Mouse (Mus musculus) macrophage (primary cell): ENCODE measurements around the gene Fgd6. TPM values are rescaled to one million over a fixed set of nuclear protein-coding genes. Genes with fewer than 3 reads are reported as not detected.

ENCODE experiments used
- H3K27ac ChIP-seq: fragments of 350-480 bp; formaldehyde crosslinking; 2 replicates; pipeline ENCODE4 v1.9.0; 2021
- H3K36me3 ChIP-seq: fragments of 350-480 bp; formaldehyde crosslinking; 2 replicates; pipeline ENCODE4 v1.9.0; 2021; ENCODE audit errors: inconsistent target
- H3K4me3 ChIP-seq: fragments of 350-480 bp; formaldehyde crosslinking; 2 replicates; pipeline ENCODE4 v1.9.0; 2021; ENCODE audit errors: inconsistent target
- H3K79me2 ChIP-seq: fragments of 350-480 bp; formaldehyde crosslinking; 2 replicates; pipeline ENCODE4 v1.9.0; 2021; ENCODE audit errors: inconsistent target
- WGBS: methylation state at CpG from one replicate; pipeline ENCODE4 v1.1.7; 2026; ENCODE audit warnings: inconsistent platforms; ENCODE audit not compliant: missing documents; 5-methylcytosine and 5-hydroxymethylcytosine counted together
- polyA plus RNA-seq: library from polyadenylated mRNA; stranded (reverse); fragments of 250-400 nt; gene quantifications from 3 replicates; pipeline ENCODE4 v1.2.4, GENCODE M21; 2018; ENCODE audit warnings: inconsistent platforms
- total RNA-seq, 78 experiments: library from RNA; depleted of rRNA; stranded (reverse); fragments of 250-400 nt; gene quantifications; 1 replicate in 9 of 78; 2 replicates in 24 of 78; 3 replicates in 43 of 78; 4 replicates in 2 of 78; pipeline ENCODE4 v1.2.4; 2018; ENCODE audit warnings: inconsistent platforms in 56 of 78

The Fgd6 gene
- 100 to 1,000 TPM in 4 of 26 experiments, 10 to 100 TPM in 22; 19.9 to 164 (median 75.1) TPM for total RNA-seq (2018; cell fraction: chromatin; rRNA removed)
- 10 to 100 TPM in 24 of 26 experiments, 1 to 10 TPM in 2; 6.4 to 18.8 (median 15.0) TPM for total RNA-seq (2018; cell fraction: cytosol; rRNA removed)
- 10 to 100 TPM; 15.3 to 90.5 (median 39.3) TPM for total RNA-seq (2018; cell fraction: nucleus; rRNA removed)
- 10.3 to 11.7 TPM (median 10.9 TPM) in 3 replicates for polyA plus RNA-seq

DNA sequence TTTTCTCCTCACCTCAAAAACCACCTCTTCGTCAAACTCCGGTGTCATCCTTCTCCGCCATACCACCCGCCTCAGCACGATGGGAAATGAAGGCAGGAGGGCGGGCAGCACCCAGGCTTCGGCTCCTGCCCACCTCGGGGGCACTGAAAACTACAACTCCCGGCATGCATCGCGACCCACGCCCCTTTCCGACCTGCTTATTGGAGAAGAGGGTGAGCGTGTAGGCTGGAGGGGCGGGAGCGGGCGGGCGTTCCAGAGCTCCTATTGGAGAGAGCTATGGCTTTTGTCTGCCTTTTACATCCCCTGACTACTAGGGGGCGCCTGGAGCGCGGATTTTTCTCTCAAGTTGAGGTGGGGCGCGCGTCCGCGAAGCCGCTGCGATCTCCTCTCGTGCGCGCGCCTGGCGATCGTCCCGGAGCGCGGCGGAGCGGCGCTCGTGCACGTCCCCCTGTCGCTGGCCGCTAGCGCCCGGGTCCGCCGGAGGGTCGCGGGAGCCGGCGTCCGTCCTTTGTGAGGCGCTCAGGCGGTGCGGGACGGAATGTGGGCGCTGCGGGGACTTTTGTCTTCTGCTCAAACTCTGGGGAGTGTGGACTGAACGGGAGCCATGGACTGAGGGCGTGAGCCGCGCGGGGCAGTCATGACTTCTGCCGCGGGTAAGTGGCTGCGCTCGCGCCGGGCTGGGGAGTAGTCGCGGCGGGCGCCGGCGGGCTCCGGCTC, at the start of gene Fgd6, which contains the start of gene Vezt:
Fgd6 (plus strand) TSS at position 344 of the 717 bp plus-strand sequence.
Vezt (minus strand) TSS at position 160 of the 717 bp plus-strand sequence.
- Histone ChIP-seq H3K27ac (peak within 1 kb of the TSS; percentile 68), H3K36me3 (no peaks in the 10 kb centered on the region), H3K79me2 (peaks cover 93% of the 10 kb centered on the region), H3K4me3 (peak within 1 kb of the TSS; percentile 88)
- under 1% methylated on average over 52 of the region's 77 CpGs for WGBS

DNA sequence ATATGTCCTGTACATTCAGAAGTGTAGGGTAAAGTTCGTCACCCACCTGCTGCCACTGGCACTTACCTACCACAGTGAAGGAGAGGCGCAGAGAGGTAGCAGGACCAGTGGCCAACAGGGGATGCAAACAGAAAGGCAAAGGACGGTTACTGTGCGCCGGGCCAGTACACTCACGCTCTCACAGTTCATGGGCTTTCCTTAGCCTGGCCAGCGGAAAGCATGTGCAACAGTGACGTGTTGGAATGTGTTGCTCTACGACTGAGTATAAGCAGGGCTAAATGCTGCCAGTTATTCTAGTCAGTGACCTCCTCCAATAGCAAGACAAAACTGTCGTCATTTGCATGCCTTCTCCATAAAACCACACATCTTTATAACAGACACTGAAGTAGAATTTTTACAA, 41.7 kb upstream of the Fgd6 start:
- Histone ChIP-seq H3K36me3 (peaks cover 55% of the 10 kb centered on the region), H3K4me3 (no peak overlapping the region), H3K79me2 (no peaks in the 10 kb centered on the region), H3K27ac (no peak overlapping the region)
- 93% methylated on average over 10 of the region's 10 CpGs for WGBS

DNA sequence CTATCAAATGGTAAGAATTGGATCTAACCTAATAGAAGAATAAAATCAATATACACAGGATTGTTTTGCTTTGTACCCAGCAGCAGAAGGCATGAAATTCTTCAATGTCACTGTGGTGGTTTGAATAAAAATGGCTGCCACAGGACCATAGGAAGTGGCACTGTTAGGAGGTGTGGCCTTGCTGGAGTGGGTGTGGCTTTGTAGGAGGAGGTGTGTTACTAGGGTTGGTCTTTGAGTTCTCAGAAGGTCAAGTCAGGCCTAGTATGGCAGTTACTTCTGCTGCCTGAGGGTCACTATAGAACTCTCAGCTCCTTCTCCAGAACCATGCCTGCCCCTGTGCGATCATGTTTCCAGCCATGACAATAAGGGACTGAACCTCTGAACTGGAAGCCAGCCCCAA, 40.7 kb upstream of the Fgd6 start:
- no peaks in the 10 kb centered on the region for H3K79me2 ChIP-seq
- WGBS: 100% methylated on average over 1 of the region's 1 CpGs
- no peak overlapping the region for H3K4me3 ChIP-seq
- H3K36me3 ChIP-seq: peaks cover 48% of the 10 kb centered on the region; the same call in 1 of the 2 replicates
- H3K27ac ChIP-seq: no peak overlapping the region

DNA sequence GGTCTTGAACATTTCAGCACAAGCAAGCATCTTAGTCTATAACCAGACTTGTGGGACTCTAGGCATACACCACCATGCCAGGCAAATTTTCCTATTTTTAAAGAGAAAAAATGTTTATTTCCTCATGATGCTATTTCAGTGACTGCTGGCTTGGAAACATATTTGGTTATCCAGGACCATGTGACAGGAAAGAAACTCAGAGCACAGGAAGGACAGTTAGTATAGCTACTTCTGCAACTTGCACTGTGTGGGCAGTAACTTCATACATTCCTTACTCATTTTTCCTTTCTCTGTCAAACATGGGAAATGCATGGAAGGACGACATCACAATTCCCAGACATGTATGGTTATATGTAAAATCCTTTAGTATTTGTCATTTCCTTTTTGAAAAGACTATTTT, 36.4 kb upstream of the Fgd6 start:
- WGBS: 64% methylated on average over 1 of the region's 1 CpGs
- H3K4me3 ChIP-seq: no peak overlapping the region
- no peaks in the 10 kb centered on the region for H3K79me2 ChIP-seq
- H3K27ac ChIP-seq: peak overlapping the region; percentile 68
- H3K36me3 ChIP-seq: peaks cover 47% of the 10 kb centered on the region; the same call in 1 of the 2 replicates

DNA sequence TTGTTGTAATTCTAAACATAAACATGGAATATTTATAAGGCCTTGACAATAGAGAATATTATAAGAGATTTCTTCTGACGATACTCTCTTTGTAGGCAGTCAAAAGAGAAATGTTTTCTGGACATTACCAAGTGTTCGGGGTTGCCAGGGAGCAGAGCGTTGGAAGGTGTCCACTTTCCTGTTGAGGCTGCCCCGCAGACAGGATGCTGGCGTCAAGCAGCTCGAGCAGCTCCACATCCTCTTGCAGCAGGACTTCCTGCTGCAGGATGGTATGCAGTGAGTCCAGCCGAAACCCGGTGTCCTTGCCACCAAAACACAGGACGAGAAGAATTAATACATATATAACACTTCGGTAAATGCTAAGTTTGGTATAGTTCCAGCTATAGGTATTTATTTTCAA, 35.6 kb upstream of the Fgd6 start:
- 26% methylated on average over 7 of the region's 10 CpGs for WGBS
- no peaks in the 10 kb centered on the region for H3K79me2 ChIP-seq
- no peak overlapping the region for H3K4me3 ChIP-seq
- H3K27ac ChIP-seq: peak overlapping the region; percentile 68
- peaks cover 47% of the 10 kb centered on the region; the same call in 1 of the 2 replicates for H3K36me3 ChIP-seq

DNA sequence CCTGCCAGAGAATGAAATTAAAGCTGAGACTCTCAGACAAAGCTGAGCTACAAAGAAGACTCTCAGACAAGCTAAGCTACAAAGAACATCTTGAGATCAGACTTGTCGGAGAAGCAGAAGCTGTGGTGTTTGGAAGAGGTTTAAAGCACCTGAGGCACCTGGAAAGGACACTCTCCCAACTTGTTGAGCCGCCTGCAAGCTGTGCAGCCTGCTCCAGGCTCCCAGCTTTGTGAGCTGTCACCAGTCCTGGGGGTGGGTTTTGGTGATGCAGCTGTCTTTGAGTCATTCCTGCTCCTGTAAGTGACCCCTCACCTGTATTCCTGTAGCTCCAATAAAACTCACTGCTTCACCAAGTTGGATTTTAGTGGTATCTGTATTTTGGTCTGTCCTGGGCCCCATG, 27.4 kb upstream of the Fgd6 start:
- H3K79me2 ChIP-seq: peaks cover 59% of the 10 kb centered on the region
- 87% methylated on average over 2 of the region's 2 CpGs for WGBS
- H3K4me3 ChIP-seq: no peak overlapping the region
- H3K27ac ChIP-seq: no peak overlapping the region
- H3K36me3 ChIP-seq: no peaks in the 10 kb centered on the region; the same call in 1 of the 2 replicates

DNA sequence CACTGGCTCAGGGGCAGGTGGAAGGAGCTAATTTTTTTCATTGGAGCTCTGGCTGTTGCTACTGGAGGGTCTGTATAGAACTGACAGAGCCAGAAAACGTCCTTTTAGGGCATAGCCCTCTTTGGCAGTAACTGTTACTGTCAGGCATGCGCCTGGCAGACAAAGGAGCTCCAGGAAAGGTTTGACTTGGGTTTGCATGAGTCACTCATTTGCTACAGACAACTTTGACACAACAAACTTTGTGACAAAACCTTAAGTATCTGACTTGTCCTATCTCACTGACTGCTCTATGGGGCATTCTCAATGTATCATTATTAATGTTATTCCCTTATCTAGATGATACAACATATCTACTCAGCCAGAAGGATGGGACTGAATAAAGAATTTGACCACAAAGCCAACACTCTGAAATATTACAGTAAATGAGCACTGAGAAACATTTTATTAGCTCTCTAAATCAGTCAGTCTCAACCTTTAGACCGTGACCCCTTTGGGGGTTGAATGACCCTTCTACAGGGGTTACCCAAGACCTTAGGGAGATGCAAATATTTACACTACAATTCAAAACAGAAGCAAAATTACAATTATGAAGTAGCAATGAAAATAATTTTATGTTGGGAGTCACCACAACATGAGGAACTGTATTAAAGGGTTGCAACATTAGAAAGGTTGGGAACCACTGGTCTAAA, 25.7 kb upstream of the Fgd6 start:
- Histone ChIP-seq H3K27ac (no peak overlapping the region), H3K36me3 (no peaks in the 10 kb centered on the region), H3K4me3 (no peak overlapping the region), H3K79me2 (peaks cover 64% of the 10 kb centered on the region)
- WGBS: 94% methylated on average over 3 of the region's 3 CpGs

DNA sequence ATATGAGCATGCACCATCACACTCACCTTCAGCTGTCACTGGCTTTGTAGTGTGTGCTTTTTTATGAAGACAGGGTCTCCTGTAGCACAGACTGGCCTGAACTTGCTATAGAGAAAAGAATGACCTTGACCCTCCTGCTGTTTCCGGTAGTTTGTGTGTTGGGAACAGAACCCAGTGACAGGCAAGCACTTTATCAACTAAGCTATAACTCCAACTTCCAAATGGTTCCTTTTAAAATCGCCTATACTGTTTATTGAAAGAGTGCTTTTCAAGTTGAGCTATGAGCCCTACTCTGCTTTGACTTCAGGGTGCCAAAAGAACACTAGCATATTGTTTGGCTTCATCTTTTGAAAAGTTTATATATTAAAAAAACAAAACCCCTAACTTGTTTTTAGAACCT, 24.8 kb upstream of the Fgd6 start:
- no peak overlapping the region for H3K4me3 ChIP-seq
- 90% methylated on average over 2 of the region's 2 CpGs for WGBS
- H3K27ac ChIP-seq: no peak overlapping the region
- no peaks in the 10 kb centered on the region for H3K36me3 ChIP-seq
- peaks cover 73% of the 10 kb centered on the region for H3K79me2 ChIP-seq

DNA sequence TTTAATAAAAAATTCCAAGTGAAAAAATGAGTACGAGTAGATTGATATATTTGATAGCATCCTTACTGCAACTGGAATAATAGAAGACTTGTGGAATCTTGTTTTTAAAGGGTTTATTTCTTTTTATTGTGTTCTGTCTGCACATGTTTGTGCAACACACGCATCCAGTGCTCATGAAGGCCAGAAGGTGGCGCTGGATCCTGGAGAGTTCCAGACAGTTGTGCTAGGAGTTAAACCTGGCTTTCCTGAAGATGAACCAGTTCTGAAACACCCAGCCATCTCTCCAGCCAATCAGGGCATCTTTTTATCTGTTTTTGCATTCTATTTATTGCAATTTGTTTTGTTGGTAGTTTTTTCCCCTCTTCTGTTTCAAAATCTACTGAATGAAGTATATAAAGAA, 22.6 kb upstream of the Fgd6 start:
- H3K27ac ChIP-seq: peak overlapping the region; percentile 47; the same call in 1 of the 2 replicates
- WGBS: 69% methylated on average over 2 of the region's 3 CpGs
- no peaks in the 10 kb centered on the region for H3K36me3 ChIP-seq
- no peak overlapping the region for H3K4me3 ChIP-seq
- peaks cover 71% of the 10 kb centered on the region for H3K79me2 ChIP-seq

DNA sequence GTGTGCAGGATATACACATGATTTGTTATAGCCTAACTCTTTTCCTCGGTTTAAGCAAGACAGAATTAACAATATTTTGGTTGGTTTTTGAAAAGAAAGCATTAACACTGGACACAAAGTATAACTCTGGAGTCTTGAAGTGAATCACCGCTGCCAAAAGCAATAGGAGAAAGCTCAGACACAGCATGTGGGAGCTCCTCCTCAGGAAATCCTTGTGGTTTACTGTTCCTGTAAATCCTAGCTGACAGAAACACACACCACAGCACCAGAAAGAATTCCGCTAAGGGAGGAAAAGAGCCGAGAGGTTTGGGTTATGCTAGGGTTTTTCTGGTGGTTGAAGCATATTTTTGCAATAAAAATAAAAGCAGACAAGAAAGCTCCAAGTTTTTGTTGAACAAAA, 21.6 kb upstream of the Fgd6 start:
- no peaks in the 10 kb centered on the region for H3K36me3 ChIP-seq
- peaks cover 72% of the 10 kb centered on the region for H3K79me2 ChIP-seq
- WGBS: 12% methylated on average over 4 of the region's 4 CpGs
- H3K4me3 ChIP-seq: no peak overlapping the region
- H3K27ac ChIP-seq: peak overlapping the region; percentile 47

DNA sequence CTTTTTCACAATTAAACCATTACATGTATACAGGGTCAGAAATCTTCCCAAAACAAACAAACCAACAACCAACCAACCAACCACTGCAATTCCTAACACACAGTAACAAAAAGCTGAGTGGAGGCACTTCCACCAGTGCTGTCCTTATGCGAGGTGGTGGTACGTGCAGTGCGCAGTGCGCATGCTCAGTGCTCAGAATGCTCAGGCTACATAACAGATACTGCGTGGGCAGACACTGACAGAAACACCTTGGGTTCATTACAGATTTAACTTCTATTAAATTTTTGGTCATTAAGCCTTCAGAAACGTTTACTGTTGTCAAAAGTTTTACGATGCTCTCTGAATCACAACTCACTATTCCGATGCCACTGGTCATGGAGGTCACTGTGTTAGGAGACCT, 18.3 kb upstream of the Fgd6 start:
- peaks cover 77% of the 10 kb centered on the region for H3K79me2 ChIP-seq
- WGBS: 97% methylated on average over 8 of the region's 8 CpGs
- no peaks in the 10 kb centered on the region for H3K36me3 ChIP-seq

DNA sequence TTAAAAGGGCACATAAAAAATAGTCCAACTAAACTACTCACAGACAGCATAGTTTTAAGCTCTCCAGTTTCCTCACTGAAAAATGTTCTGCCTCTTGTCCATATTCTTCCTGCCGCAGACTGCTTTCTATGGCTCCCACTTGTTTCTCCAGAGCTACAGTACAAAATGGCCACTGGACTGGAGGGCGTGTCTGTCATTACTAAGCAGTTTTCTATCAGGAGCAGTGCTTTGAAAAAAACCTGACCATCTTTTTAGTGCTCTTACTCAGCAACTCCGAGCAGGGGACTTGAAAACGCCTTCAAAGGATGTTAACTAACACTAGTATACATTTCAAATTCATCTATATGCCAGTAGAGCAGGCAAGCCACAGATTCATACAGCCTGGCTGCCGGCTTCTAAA, 15.2 kb upstream of the Fgd6 start:
- Histone ChIP-seq H3K4me3 (no peak overlapping the region), H3K27ac (no peak overlapping the region), H3K79me2 (peaks cover 88% of the 10 kb centered on the region), H3K36me3 (0 out of 2 replicates have a peak, but pooled peaks cover 4% of the 10 kb centered on the region)
- WGBS: 78% methylated on average over 5 of the region's 5 CpGs

More for the DNA sequence above, 18.3 kb upstream of the Fgd6 start:
- no peak overlapping the region for H3K27ac ChIP-seq
- no peak overlapping the region for H3K4me3 ChIP-seq

DNA sequence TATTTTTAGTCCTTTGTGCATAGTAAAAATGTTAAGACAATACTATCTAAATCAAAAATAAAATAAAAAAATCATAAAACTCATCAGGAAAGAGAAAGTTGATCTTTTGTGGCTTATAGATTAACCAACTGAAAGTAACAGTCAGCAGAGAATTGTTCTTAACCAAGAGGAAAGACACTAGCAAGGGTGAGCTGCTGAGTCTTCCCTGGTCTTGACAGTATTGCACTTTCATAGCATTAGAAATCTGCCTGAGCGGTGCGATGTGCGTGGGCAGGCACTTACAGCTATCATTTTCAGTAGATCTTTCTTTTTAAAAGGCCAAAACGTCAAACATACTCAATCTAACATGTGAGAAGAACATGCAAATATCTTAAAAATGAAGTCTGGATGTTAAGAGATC, 14.7 kb upstream of the Fgd6 start:
- Histone ChIP-seq H3K36me3 (0 out of 2 replicates have a peak, but pooled peaks cover 7% of the 10 kb centered on the region), H3K79me2 (peaks cover 88% of the 10 kb centered on the region), H3K4me3 (no peak overlapping the region), H3K27ac (no peak overlapping the region)
- WGBS: 96% methylated on average over 4 of the region's 4 CpGs

DNA sequence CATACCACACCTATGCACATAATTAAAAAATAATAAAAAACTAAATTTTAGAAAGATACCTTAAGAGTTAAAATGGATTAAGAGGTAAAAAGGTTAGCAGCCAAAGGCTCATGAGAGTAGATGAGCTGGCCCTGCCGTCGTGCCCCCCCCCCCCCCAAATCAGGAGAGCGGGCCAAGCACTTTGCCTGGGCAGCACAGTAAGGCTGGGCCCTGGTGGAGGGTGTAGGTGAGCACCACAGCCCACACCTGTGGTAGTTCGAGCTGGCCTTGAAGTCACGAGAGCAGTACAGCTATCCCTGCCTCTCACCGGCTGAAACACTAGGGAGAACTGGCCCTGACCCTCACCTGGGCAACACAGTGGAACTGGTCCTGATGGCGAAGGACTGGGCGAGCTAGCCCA, 10.7 kb upstream of the Fgd6 start:
- Histone ChIP-seq H3K4me3 (no peak overlapping the region), H3K36me3 (0 out of 2 replicates have a peak, but pooled peaks cover 11% of the 10 kb centered on the region), H3K79me2 (peaks cover 86% of the 10 kb centered on the region), H3K27ac (no peak overlapping the region)
- WGBS: 96% methylated on average over 8 of the region's 8 CpGs

DNA sequence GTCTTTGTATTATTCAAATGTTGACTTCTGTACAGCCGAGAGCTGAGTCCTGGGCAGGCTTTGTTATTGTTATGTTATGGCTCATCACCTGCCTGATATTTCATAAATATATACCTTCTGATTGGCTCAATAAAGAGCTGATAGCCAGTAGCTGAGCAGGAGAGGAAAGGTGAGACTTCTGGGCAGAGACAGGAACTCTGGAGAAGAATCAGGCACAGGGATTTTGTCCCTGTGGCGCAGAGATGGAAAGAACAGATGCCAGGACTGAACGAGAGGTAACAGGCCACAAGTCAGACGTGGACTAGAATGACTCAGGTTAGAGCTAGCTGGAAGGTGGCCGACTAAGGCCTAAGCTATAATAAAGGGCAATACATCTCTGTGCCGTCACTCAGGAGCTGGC, 7.3 kb upstream of the Fgd6 start:
- Histone ChIP-seq H3K27ac (no peak overlapping the region), H3K36me3 (0 out of 2 replicates have a peak, but pooled peaks cover 13% of the 10 kb centered on the region), H3K4me3 (no peak overlapping the region), H3K79me2 (peaks cover 85% of the 10 kb centered on the region)
- WGBS: 95% methylated on average over 5 of the region's 6 CpGs
